In the genomic region with DNA sequence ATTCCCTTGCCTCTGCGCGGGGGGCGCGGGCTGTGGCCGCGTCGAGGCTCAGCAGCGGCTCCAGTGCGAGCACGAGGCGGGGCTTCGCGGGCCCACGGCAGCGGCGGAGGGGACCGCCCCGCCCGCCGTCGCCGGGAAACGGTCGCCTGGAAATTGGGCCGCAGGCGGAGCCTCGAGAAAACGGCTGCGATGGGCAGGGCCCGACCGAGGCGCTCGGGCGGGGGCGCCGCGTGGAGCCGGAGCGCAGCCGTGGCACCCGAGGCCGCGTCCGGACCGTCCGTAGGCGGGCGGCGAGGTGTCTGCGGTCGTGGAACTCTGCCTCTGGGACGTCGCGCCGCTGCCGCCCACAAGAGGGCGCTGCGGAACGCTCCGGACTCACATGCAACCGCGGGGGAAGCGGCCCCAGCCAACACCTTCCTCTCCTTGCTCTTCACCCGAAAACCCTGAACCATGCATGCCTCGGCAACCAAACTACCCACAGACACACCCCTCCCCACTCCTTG, we compare ENCODE assay signal across 8 mouse cellular contexts. TPM values are rescaled to one million over a fixed set of nuclear protein-coding genes. Genes with fewer than 3 reads are reported as not detected.
DNase-seq lines count a peak whose midpoint lies in the region; ATAC-seq lines count a peak whose summit lies in the region.

Gm49601 (minus strand) TSS at position 52 of the 503 bp plus-strand sequence.

- H3K4me1 ChIP-seq in intestine, embryonic 15.5 days (replicated peaks) = peaks cover 35% of the 10 kb centered on the region
- peaks cover 50% of the 10 kb centered on the region for H3K4me1 ChIP-seq in midbrain, embryonic 10.5 days

- intact Hi-C loops in gastrocnemius, postnatal 36 days (cut with DNase I) = loop anchor here (5.0 kb wide), 1 partner anchor 171 kb away; no protein-coding TSS in a partner anchor
- intact Hi-C loops in left cerebral cortex, postnatal 25 days (cut with DNase I) = loop anchor here (1.0 to 10.0 kb wide), 3 partner anchors 52 to 392 kb away; partner anchors contain the start of gene Zdhhc8

- peak within 1 kb of the TSS; percentile 88 for H3K4me2 ChIP-seq in intestine, embryonic 15.5 days (replicated peaks)

- H3K9me3 ChIP-seq in intestine, embryonic 15.5 days = no peaks in the 10 kb centered on the region
- no peaks in the 10 kb centered on the region for H3K9me3 ChIP-seq in midbrain, embryonic 10.5 days (replicated peaks)

- H3K9ac ChIP-seq in intestine, embryonic 15.5 days = peak within 1 kb of the TSS; percentile 47

- H3K4me3 ChIP-seq in intestine, embryonic 15.5 days (replicated peaks) = peak within 1 kb of the TSS; percentile 49
- peak within 1 kb of the TSS; percentile 91 for H3K4me3 ChIP-seq in midbrain, embryonic 10.5 days

- H3K27me3 ChIP-seq in intestine, embryonic 15.5 days (replicated peaks) = peaks cover 46% of the 10 kb centered on the region
- peaks cover 97% of the 10 kb centered on the region for H3K27me3 ChIP-seq in midbrain, embryonic 10.5 days (ENCODE audit: low read depth, poor library complexity, severe bottlenecking)

- peak; percentile 34 for ATAC-seq in intestine, embryonic 15.5 days

- DNase-seq in adrenal gland, adult 18-20 months (ENCODE audit: low spot score in 2 of 2) = peak; percentile 83 to 90
- peak; percentile 87 for DNase-seq in embryo, embryonic 10.5 days (ENCODE audit: low spot score)
- DNase-seq in gastrocnemius, postnatal 36 days = peak; percentile 72 to 83
- DNase-seq in left cerebral cortex, postnatal 25 days (ENCODE audit: low spot score in 2 of 2) = peak; percentile 90 to 91
- DNase-seq in midbrain, embryonic 10.5 days (ENCODE audit: low spot score) = peak; percentile 87
- DNase-seq in right cerebral cortex, postnatal 36 days (ENCODE audit: low spot score in 2 of 2) = peak; percentile 84 to 85
- DNase-seq in yolk sac, embryonic 10.5 days (ENCODE audit: low spot score) = peak; percentile 61

- H3K36me3 ChIP-seq in intestine, embryonic 15.5 days = peaks cover 12% of the 10 kb centered on the region; the same call in 1 of the 2 replicates
- peaks cover 34% of the 10 kb centered on the region for H3K36me3 ChIP-seq in midbrain, embryonic 10.5 days

- WGBS in intestine, embryonic 15.5 days = under 1% methylated on average over 65 of the region's 65 CpGs
- WGBS in midbrain, embryonic 10.5 days = under 1% methylated on average over 65 of the region's 65 CpGs

- no peak within 1 kb of the TSS for H3K27ac ChIP-seq in intestine, embryonic 15.5 days
- peak within 1 kb of the TSS; percentile 72 for H3K27ac ChIP-seq in midbrain, embryonic 10.5 days (replicated peaks)

RNA-seq across cellular contexts. Expression of gene Gm49601, which starts in this region (rescaled TPM):
- total RNA-seq in adrenal gland, adult 18-20 months (2021) = 1 to 10 TPM; 1.4 to 5.1 TPM
- total RNA-seq in gastrocnemius, postnatal 36 days (2021) = 1 to 10 TPM in 1 of 2 experiments, under 1 TPM in 1; 0.94 to 1.5 TPM
- polyA plus RNA-seq in intestine, embryonic 15.5 days (2015; fragmentation: Nextera tagmentation; extraction: Ambion mirVana) = 3.5 and 4.3 TPM in 2 replicates
- 100 to 1,000 TPM; 258 to 268 TPM for total RNA-seq in left cerebral cortex, postnatal 25 days (2021)
- polyA plus RNA-seq in midbrain, embryonic 10.5 days (2016; fragmentation: Nextera tagmentation; extraction: Ambion mirVana) = 3.7 and 5.8 TPM in 2 replicates

Comparison
In these comparisons a context has a peak if more than half of its experiments do, and no peak if none do; other contexts are left out.
1. RNA of gene Gm49601 (total RNA-seq): 258 to 268 TPM in left cerebral cortex, postnatal 25 days; 1.4 to 5.1 TPM in adrenal gland, adult 18-20 months and 0.94 to 1.5 TPM in gastrocnemius, postnatal 36 days; every median in the first group is over 10 times any median in the second.
2. Peak in every context shown above with its lines, with median percentiles within 50 percentile points of each other: DNase-seq.